Mouse (Mus musculus) MEL (cell line): Measurements from ENCODE around the gene Dera. TPM values are rescaled to one million over a fixed set of nuclear protein-coding genes. Genes with fewer than 3 reads are reported as not detected.

ENCODE experiments used
- DNase-seq: peaks from one replicate; pipeline ENCODE4 v3.0.0; 2011; ENCODE audit warnings: low read depth, low spot score
- H3K27ac ChIP-seq: 2 replicates; pipeline ENCODE4 v1.5.1; 2012; ENCODE audit warnings: low read depth, mild to moderate bottlenecking, control low read depth, low read length, moderate library complexity; ENCODE audit not compliant: control insufficient read depth
- H3K27me3 ChIP-seq, 2 experiments: fragments of 150-350 bp in 1 of 2; sonication (generic) in 1 of 2; 2 replicates each; pipeline ENCODE4 v1.6.1; 2012; ENCODE audit warnings: low read length in 2 of 2, mild to moderate bottlenecking in 2 of 2, improper control_type of control experiment in 1 of 2, moderate library complexity in 1 of 2; ENCODE audit not compliant: insufficient read depth in 2 of 2, control insufficient read depth in 1 of 2
- H3K36me3 ChIP-seq, 2 experiments: 2 replicates each; pipeline ENCODE4 v1.6.1; 2012 to 2014; ENCODE audit warnings: low read length in 2 of 2, improper control_type of control experiment in 1 of 2, inconsistent platforms in 1 of 2, mild to moderate bottlenecking in 1 of 2; ENCODE audit not compliant: insufficient read depth in 2 of 2, control insufficient read depth in 1 of 2
- H3K4me1 ChIP-seq, 2 experiments: fragments of 150-350 bp in 1 of 2; sonication (generic) in 1 of 2; 2 replicates each; pipeline ENCODE4 v1.6.1; 2012; ENCODE audit warnings: low read length in 2 of 2, improper control_type of control experiment in 1 of 2, mild to moderate bottlenecking in 1 of 2; ENCODE audit not compliant: insufficient read depth in 2 of 2, control insufficient read depth in 1 of 2
- H3K4me3 ChIP-seq, 2 experiments: fragments of 150-350 bp in 1 of 2; sonication (generic) in 1 of 2; 2 replicates each; pipeline ENCODE4 v1.5.1; 2012; ENCODE audit warnings: low read depth in 2 of 2, low read length in 2 of 2, mild to moderate bottlenecking in 2 of 2, moderate library complexity in 2 of 2, control low read depth in 1 of 2, improper control_type of control experiment in 1 of 2; ENCODE audit not compliant: control insufficient read depth in 1 of 2, insufficient read depth in 1 of 2
- H3K79me2 ChIP-seq: 2 replicates; pipeline ENCODE4 v1.6.1; 2012; ENCODE audit warnings: mild to moderate bottlenecking, low read length, moderate library complexity; ENCODE audit not compliant: control insufficient read depth, poor library complexity, insufficient read depth
- H3K9ac ChIP-seq: 2 replicates; pipeline ENCODE4 v1.6.1; 2012; ENCODE audit warnings: low read depth, mild to moderate bottlenecking, control low read depth, low read length, moderate library complexity; ENCODE audit not compliant: control insufficient read depth, poor library complexity, severe bottlenecking
- H3K9me3 ChIP-seq: fragments of 150-350 bp; sonication (generic); replicated peaks from 2 replicates; pipeline ENCODE4 v1.6.1; 2012; ENCODE audit warnings: mild to moderate bottlenecking, low read length, improper control_type of control experiment, moderate library complexity; ENCODE audit not compliant: insufficient read depth
- CHD1 ChIP-seq: IDR thresholded peaks from 2 replicates; pipeline ENCODE4 v1.6.1; 2012; ENCODE audit warnings: low read depth, mild to moderate bottlenecking, inconsistent platforms, low read length, improper control_type of control experiment
- CHD2 ChIP-seq: IDR thresholded peaks from 2 replicates; pipeline ENCODE4 v1.6.1; 2011; ENCODE audit warnings: low read length, improper control_type of control experiment
- ELF1 ChIP-seq: IDR thresholded peaks from 2 replicates; pipeline ENCODE4 v1.6.1; 2014; ENCODE audit warnings: low read depth, mild to moderate bottlenecking, inconsistent platforms, low read length, improper control_type of control experiment, moderate library complexity
- ETS1 ChIP-seq: IDR thresholded peaks from 2 replicates; pipeline ENCODE4 v1.6.1; 2012; ENCODE audit warnings: low read depth, mild to moderate bottlenecking, inconsistent platforms, low read length, improper control_type of control experiment, moderate library complexity
- GABPA ChIP-seq: IDR thresholded peaks from 2 replicates; pipeline ENCODE4 v1.6.1; 2012; ENCODE audit warnings: low read depth, mild to moderate bottlenecking, inconsistent platforms, low read length, improper control_type of control experiment, moderate library complexity
- GATA1 ChIP-seq: IDR thresholded peaks from 2 replicates; pipeline ENCODE4 v1.6.1; 2011; ENCODE audit warnings: low read depth, low read length, improper control_type of control experiment
- KAT2A ChIP-seq: conservative IDR thresholded peaks from 2 replicates; pipeline ENCODE4 v1.6.1; 2012; ENCODE audit warnings: low read depth, low read length, improper control_type of control experiment, inconsistent platforms
- MAX ChIP-seq: IDR thresholded peaks from 2 replicates; pipeline ENCODE4 v1.6.1; 2011; ENCODE audit warnings: low read length, improper control_type of control experiment
- MEF2A ChIP-seq: IDR thresholded peaks from 2 replicates; pipeline ENCODE4 v1.6.1; 2014; ENCODE audit warnings: low read depth, mild to moderate bottlenecking, inconsistent platforms, low read length, improper control_type of control experiment; ENCODE audit not compliant: poor library complexity, insufficient replicate concordance, severe bottlenecking; ENCODE audit errors: extremely low read depth
- MXI1 ChIP-seq: IDR thresholded peaks from 2 replicates; pipeline ENCODE4 v1.6.1; 2011; ENCODE audit warnings: mild to moderate bottlenecking, low read depth, low read length, improper control_type of control experiment
- MYB ChIP-seq: IDR thresholded peaks from 2 replicates; pipeline ENCODE4 v1.6.1; 2011; ENCODE audit warnings: mild to moderate bottlenecking, low read depth, low read length, improper control_type of control experiment
- MYC ChIP-seq: IDR thresholded peaks from 2 replicates; pipeline ENCODE4 v1.6.1; 2011; ENCODE audit warnings: low read depth, mild to moderate bottlenecking, low read length, improper control_type of control experiment, moderate library complexity
- NELFE ChIP-seq: IDR thresholded peaks from 2 replicates; pipeline ENCODE4 v1.6.1; 2011; ENCODE audit warnings: low read depth, low read length, improper control_type of control experiment
- NRF1 ChIP-seq: IDR thresholded peaks from 2 replicates; pipeline ENCODE4 v1.6.1; 2014; ENCODE audit warnings: low read depth, mild to moderate bottlenecking, inconsistent platforms, low read length, improper control_type of control experiment, moderate library complexity; ENCODE audit not compliant: poor library complexity, insufficient read depth, severe bottlenecking
- POLR2AphosphoS2 ChIP-seq: IDR thresholded peaks from 2 replicates; pipeline ENCODE4 v1.6.1; 2011; ENCODE audit warnings: low read length, improper control_type of control experiment
- RAD21 ChIP-seq: IDR thresholded peaks from 2 replicates; pipeline ENCODE4 v1.6.1; 2011; ENCODE audit warnings: mild to moderate bottlenecking, low read depth, low read length, improper control_type of control experiment
- TAL1 ChIP-seq: IDR thresholded peaks from 2 replicates; pipeline ENCODE4 v1.6.1; 2012; ENCODE audit warnings: mild to moderate bottlenecking, inconsistent platforms, low read length, moderate library complexity, mixed read lengths
- TBP ChIP-seq: IDR thresholded peaks from 2 replicates; pipeline ENCODE4 v1.8.0; 2011; ENCODE audit warnings: low read depth, low read length, improper control_type of control experiment
- UBTF ChIP-seq: IDR thresholded peaks from 2 replicates; pipeline ENCODE4 v1.6.1; 2012; ENCODE audit warnings: low read depth, mild to moderate bottlenecking, inconsistent platforms, low read length, improper control_type of control experiment, moderate library complexity, borderline replicate concordance; ENCODE audit not compliant: insufficient read depth
- USF2 ChIP-seq, 2 experiments: IDR thresholded peaks; 2 replicates each; pipeline ENCODE4 v1.6.1; 2011 to 2012; ENCODE audit warnings: improper control_type of control experiment in 2 of 2, low read length in 2 of 2, borderline replicate concordance in 1 of 2, inconsistent platforms in 1 of 2, low read depth in 1 of 2, mild to moderate bottlenecking in 1 of 2; ENCODE audit not compliant: insufficient read depth in 1 of 2
- ZC3H11A ChIP-seq: IDR thresholded peaks from 2 replicates; pipeline ENCODE4 v1.6.1; 2012; ENCODE audit warnings: low read depth, mild to moderate bottlenecking, inconsistent platforms, low read length, improper control_type of control experiment
- ZKSCAN1 ChIP-seq: IDR thresholded peaks from 2 replicates; pipeline ENCODE4 v1.6.1; 2012; ENCODE audit warnings: low read depth, mild to moderate bottlenecking, inconsistent platforms, low read length, improper control_type of control experiment, moderate library complexity
- ZNF384 ChIP-seq: IDR thresholded peaks from 2 replicates; pipeline ENCODE4 v1.6.1; 2012; ENCODE audit warnings: low read depth, mild to moderate bottlenecking, inconsistent platforms, low read length, improper control_type of control experiment
- polyA plus RNA-seq, 2 experiments: library from polyadenylated mRNA; stranded (reverse) in 1 of 2; unstranded in 1 of 2; fragments of >175 nt in 1 of 2; fragments of >200 nt in 1 of 2; gene quantifications; 2 replicates each; pipeline versions ENCODE4 v1.2.1 to v1.2.4; 2012; ENCODE audit warnings: low replicate concordance in 2 of 2, low read depth in 1 of 2; ENCODE audit not compliant: insufficient read length in 2 of 2, insufficient read depth in 1 of 2, missing spikeins in 1 of 2
- total RNA-seq: library from RNA; depleted of rRNA; stranded (reverse); fragments of 300-350 nt; gene quantifications from 2 replicates; pipeline ENCODE4 v1.2.3, GENCODE M21; 2012

The Dera gene
- total and polyA plus RNA-seq, 3 experiments, result 39.4 to 56.9 TPM; not detected in 1

- H3K27ac ChIP-seq, result no peak overlapping the region
- TF ChIP-seq POLR2AphosphoS2, result no peak
- TF ChIP-seq MEF2A, result no peak
- no peak for TF ChIP-seq TBP
- no peak for TF ChIP-seq TAL1
- TF ChIP-seq NELFE, result no peak
- no peak for TF ChIP-seq ZNF384
- no peak for TF ChIP-seq MYB
- TF ChIP-seq MAX, result no peak
- TF ChIP-seq UBTF, result no peak
- no peak for TF ChIP-seq GATA1
- DNase-seq, result no peak
- H3K9me3 ChIP-seq, result no peaks in the 10 kb centered on the region
- no peaks in the 10 kb centered on the region for H3K4me1 ChIP-seq
- H3K36me3 ChIP-seq, result no peaks in the 10 kb centered on the region
- H3K4me3 ChIP-seq, result no peak overlapping the region
- no peaks in the 10 kb centered on the region for H3K27me3 ChIP-seq
- no peak overlapping the region for H3K9ac ChIP-seq
- H3K79me2 ChIP-seq, result no peaks in the 10 kb centered on the region
These were observed 22.6 kb downstream of the Dera start for GRCm38 (mm10) chr6:137776981-137777380.

GRCm38 (mm10) chr6:137783899-137784637, 29.7 kb downstream of the Dera start:
- Histone ChIP-seq H3K36me3 (no peaks in the 10 kb centered on the region), H3K9ac (no peak overlapping the region), H3K27me3 (no peaks in the 10 kb centered on the region), H3K9me3 (no peaks in the 10 kb centered on the region)
- TF ChIP-seq CHD2 (no peak), GABPA (no peak), ETS1 (peak; percentile 78)
- TF ChIP-seq, all 39 proteins: peak for 1
- H3K79me2 ChIP-seq, result no peaks in the 10 kb centered on the region
- DNase-seq, result peak; percentile 25
- no peak overlapping the region for H3K27ac ChIP-seq
- no peak overlapping the region for H3K4me3 ChIP-seq
- no peaks in the 10 kb centered on the region for H3K4me1 ChIP-seq

GRCm38 (mm10) chr6:137788976-137789590, 34.7 kb downstream of the Dera start:
- Histone ChIP-seq H3K4me1 (no peaks in the 10 kb centered on the region), H3K9me3 (no peaks in the 10 kb centered on the region), H3K27ac (no peak overlapping the region), H3K4me3 (no peak overlapping the region), H3K36me3 (no peaks in the 10 kb centered on the region), H3K79me2 (no peaks in the 10 kb centered on the region), H3K27me3 (no peaks in the 10 kb centered on the region), H3K9ac (no peak overlapping the region)
- no peak for DNase-seq
- TF ChIP-seq ZNF384 (no peak), MYC (no peak), MEF2A (no peak), USF2 (IDR thresholded peaks at IDR 0.05; ENCODE audit: borderline replicate concordance in 1 of 2, insufficient read depth in 1 of 2, low read depth in 1 of 2, low read length in 2 of 2) (no peak), CHD1 (no peak), NRF1 (no peak), TBP (no peak), MXI1 (no peak), POLR2AphosphoS2 (no peak), UBTF (no peak), RAD21 (no peak), GABPA (no peak), KAT2A (no peak), ELF1 (no peak), ZKSCAN1 (no peak), MYB (no peak), ZC3H11A (no peak)
